Mouse (Mus musculus): ENCODE data around the gene Ifna11.

Gene Ifna11

DNA sequence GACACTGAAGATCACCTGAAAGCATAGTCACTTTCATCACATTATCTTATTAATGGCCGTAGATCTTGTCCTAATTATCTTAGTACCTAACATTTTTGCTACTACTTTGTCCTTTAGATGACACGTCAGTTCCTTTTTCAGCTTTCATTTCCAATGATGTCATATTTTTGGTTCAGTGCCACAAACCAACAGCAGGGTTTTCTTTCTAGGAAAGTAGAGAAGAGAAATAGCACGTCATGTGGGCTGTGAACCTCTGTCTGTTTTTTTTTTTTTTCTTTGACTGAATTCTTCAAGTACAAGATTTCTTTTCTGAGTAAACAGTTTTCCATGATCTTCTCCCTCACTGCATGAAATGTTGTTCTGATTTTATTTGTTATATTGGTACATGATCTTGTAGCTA lies 20.3 kb downstream of the Ifna11 start:
- DNase-seq (ENCODE audit: low read depth, low spot score): no peak

DNA sequence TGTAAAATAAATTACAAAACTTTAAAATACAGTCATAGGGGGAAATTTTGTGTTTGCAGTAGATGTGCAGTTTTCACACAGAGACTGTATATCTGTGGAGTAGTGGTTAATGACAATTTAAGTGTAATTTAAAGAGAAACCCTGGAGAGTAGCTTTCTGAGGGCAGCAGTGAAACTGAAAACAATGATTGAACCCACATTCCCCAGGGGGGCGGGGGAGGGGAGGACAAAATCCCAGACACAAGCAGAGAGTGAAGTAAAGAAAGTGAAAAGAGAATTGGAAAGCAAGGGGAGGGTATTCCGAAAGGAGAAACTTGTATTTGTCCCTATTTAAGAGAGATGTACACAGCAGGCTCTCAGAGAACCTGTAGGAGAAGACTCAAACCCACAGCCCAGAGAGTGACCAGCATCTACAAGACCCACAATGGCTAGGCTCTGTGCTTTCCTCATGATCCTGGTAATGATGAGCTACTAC lies 21.7 kb downstream of the Ifna11 start, which contains the start of gene Ifna4:
Gene Ifna4, plus strand, starts transcription at position 424 of the 474 bp plus-strand sequence.
- DNase-seq (ENCODE audit: low read depth, low spot score): no peak

DNA sequence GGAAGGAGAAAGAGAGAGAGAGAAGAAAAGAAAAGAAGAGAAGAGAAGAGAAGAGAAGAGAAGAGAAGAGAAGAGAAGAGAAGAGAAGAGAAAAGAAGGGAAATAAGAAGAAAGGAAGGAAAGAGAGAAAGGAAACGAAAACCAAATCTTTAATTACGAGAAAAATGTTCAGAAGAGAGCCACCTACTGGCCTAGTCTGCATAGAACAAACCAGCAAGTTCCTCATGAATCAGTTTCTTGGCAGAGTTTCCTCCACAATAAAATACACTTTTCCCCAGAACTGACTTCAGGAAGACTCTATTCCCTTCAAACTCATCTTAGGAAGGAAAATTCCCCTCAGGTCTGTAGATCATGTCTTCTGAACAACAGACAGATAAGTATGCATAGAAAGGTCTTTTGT lies 25.6 kb downstream of the Ifna11 start:
- DNase-seq (ENCODE audit: low read depth, low spot score): no peak

DNA sequence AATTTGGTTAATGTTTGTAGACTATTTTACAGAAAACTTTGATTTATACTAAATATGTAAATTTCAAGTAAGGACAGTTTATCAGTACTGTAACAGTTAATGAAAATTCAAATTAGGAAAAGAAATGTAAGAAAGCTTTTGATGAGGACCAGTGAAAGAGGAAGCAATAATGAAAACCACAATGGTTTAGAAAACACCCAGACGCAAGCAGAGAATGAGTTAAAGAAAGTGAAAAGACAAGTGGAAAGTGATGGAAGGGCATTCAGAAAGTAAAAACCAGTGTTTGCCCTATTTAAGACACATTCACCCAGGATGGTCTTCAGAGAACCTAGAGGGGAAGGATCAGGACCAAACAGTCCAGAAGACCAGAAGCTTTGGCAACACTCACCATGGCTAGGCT lies 29.9 kb downstream of the Ifna11 start, which contains the start of gene Ifna1:
Gene Ifna1, plus strand, starts transcription at position 390 of the 400 bp plus-strand sequence.
- DNase-seq (ENCODE audit: low read depth, low spot score): no peak

DNA sequence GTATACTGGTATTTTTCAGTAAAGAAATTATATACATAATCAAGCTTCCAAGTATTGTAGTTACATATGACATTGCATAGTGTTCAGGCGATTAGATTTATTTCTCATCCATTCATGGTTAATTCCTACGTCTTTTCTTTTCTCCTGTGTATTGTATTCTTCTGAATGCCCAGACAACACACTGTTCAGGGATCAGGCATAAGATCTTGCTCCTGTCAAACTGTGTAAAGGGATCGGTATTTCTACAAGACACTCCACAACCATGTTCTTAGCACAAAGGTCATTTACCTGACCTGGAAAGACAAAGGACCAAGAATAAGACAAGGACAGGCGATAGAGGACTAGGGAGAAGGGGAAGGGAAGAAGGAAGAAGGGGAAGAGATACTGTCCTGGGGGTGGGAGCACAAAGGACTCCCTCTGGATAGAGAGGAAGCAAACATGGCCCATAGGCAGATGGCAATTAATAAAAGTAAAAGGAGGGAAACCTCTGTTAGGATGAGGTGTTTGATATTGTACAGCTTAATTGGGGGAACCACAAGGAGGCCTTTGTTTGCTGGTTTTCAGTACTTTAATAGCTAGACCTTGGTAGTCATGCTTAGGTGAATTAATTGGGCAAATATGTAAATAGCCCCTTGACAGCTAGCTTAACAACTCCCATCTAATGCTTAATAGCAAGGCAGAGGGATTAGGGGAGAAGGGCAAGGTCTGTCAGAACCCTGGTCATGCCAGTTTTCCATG lies 31.4 kb downstream of the Ifna11 start:
- DNase-seq (ENCODE audit: low read depth, low spot score): no peak

DNA sequence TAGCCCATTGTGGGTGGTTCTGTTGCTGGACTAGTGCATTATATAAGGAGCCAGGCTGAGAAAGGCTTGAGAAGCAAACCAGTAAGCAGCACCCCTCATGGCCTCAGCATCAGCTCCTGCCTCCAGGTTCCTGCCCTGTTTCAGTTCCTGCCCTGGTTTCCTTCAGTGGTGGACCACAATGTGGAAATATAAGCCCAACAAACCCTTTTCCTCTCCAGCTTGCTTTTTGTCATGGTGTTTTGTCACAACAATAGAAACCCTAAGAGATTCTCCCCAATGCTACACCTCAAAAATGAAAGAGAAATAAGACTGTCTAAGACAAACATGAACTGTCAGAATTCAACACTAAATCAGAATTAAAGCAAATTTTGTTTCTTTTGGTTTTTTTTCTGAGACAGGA lies 39.5 kb downstream of the Ifna11 start:
- DNase-seq (ENCODE audit: low read depth, low spot score): no peak

DNA sequence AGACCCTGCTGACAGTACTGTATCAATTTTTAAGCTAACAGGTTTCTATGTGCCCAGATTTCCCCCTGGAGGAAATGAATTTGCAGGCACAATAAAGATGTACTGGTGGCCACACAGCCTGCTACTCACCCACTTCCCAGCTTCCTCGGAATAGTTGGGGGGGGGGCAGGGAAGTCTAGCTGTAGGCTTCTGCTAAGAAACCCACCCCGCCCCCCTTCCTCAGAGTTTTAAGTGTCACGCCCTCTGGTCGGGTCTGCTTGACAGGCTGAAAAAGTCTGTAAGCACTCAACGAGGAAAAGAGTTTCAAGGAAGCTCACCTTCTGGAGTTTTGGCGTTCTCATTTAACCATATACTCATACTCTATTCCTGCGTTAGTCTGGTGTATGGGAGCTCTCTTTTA lies 43.5 kb downstream of the Ifna11 start:
- DNase-seq (ENCODE audit: low read depth, low spot score): peak; percentile 92

DNA sequence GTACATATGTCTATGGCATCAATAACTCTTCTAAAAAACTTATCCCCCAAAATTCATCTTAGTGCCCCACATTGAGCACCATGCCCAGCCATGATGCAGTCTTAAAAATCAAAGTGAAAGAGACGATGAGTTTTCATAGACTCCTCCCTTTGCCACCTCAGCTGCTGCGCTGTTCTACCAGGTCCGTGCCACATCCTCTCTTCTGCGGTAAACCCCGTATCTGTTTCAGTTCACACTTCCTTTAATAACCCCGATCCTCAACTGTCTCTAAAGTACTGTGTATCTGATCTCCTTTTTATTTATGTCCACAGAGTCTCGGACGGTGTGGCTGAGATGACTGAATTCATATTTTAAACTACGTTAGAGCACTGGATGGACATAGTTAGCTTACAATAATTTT lies 44.8 kb downstream of the Ifna11 start:
- no peak for DNase-seq (ENCODE audit: low read depth, low spot score)

DNA sequence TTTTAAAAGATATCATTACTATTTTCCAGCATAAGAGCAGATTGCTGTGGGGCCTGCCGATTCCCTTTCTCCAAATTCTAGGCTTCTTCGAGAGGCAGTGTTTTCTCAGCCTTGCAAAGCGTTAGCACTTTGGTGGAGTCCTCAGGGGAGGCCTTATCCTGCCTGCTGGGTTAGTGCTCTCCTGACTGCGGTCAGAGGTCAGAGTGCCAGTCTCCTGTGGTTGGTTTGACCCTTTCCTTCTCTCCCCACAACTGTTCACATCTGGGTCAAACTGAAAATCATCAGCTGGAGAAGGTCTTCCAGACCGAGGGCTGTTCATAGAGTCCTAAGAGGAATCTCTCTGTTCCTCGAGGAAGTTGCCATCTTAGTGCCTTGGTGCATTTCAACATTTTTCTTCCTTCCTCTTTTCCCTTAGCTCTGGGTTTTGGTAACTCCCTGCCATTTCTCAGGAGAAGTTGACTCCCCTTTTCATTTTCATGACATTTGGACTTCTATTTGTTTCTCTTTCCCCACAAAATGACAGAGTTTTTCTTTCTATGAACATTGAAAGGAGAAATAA lies 45.3 kb downstream of the Ifna11 start:
- DNase-seq (ENCODE audit: low read depth, low spot score): no peak

DNA sequence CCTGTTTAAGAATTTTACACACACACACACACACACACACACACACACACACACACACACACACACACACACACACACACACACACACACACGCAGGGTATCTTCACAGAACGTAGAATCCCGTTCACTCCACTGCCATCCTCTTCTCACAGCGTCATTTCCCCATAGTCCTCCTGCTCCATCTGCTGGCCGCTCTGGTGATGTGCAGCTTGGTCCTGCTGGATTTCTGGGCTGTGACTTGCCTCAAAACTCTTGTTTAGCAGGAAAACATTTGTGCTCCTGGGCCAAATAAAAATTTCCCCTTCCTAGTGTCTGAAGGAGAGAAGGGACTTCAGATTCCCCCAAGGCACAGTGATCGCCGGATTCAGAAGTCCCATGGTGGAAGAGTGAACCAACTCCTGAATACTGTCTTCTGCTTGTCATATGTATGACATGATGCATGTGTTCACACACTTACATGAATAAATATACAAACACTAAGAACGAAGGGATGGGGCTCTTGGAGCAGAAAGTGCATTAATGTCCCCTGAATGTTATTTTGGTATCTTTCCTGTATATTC lies 47.7 kb downstream of the Ifna11 start:
- DNase-seq (ENCODE audit: low read depth, low spot score): peak; percentile 76

DNA sequence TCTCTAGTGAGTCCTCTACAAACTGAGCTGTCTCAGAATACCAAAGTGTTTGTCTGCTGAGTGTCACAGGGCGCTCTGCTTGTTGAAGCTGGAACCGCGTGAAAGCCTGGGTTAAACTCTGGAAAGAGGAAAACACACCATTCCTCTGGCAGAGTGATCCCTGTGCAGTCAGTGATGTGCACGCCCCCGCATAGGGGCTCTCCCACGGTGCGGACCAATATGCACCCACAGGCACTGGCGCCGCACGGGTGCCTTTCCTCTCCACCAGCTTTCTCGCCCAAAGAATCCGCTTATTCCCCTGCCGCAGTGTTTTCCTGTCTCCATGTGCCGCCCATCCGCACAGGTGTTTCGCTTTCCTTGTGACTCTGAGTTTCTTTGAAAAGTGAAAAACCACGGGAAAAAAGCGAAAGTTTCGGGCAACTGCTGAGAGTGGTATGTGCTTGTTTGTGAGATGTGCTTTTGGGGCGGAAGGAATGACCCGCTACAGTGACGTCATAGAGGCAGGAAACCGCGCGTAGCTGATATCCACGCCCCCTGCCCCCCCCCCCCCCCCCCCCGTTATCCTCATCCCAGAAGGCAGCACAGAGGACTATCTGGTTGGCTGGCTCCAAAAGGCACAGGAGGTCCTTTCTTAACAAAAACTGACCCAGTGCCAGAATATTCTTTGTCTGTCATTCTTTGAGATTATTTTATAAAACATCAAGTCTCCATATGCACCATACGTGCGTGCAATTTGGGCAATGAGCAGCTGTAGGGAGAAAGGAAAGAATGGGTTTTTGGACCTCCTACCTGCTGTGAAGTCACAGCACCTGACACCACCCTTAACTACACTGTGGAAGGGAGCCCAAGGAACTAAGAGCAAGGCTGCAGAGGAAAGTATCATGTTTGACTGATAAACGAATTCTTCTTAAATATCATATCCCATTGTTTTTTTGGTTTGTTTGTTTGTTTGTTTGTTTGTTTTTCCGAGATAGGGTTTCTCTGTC lies 48.5 kb downstream of the Ifna11 start:
- DNase-seq (ENCODE audit: low read depth, low spot score): peak; percentile 30

Data from R1 (cell line).